Mouse (Mus musculus): ENCODE measurements at regions not wholly inside any gene's neighbourhood (a gene's known extent, or its start where the extent isn't known, plus 50 kb on each side); places are given as distances from the start of the nearest gene placed in this dataset.
A peak's percentile ranks its signal among the peaks of the same experiment; 100 is the strongest.

DNA sequence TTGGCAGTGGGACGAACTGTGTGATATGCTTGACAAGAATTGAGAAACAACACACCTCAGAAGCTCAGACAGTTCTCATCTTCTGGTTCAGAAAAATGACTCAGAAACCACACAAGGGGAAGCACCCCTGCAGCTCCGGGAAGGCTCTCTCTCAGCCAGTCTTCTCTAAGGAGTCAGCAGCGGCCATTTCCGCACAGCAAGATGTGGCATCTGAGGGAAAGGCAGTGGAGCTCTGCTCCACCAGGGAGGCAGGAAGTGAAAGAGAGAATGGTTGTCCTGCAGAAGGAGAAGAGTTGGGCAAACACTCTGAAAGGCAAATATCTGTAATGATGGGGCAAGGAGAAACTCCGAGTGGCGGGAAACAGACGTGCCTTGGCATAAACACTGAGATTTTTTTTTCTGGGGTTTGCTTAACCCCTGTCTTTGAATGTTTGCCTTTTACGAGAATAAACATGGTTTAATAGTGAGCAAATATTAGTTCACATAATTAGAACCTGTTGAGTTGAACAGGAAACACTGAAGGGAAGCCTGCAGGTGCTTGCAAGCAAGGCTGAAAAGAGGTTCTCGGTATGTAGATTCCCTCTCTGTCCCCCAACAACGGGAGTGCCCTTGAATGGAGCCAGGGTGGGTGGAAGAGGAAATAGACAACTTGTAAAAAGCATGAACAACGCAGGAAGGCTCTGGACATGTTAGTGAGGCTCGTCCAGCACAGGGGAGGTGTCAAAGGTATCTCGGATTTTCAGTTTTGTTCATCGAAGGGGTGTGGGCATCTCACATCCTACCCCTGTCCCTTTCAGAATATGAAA is 75.9 kb upstream of the Gm9887 start:
- Histone ChIP-seq H3K4me2 (ENCODE audit: low read depth, low read length) (peak overlapping the region; percentile 46), H3K27ac (ENCODE audit: low read length) (peak overlapping the region; percentile 93), H3K36me3 (ENCODE audit: control insufficient read depth, insufficient read depth, low read length) (no peaks in the 10 kb centered on the region), H3K27me3 (ENCODE audit: control insufficient read depth, insufficient read depth, low read depth, low read length) (no peaks in the 10 kb centered on the region; the same call in 1 of the 2 replicates), H3K9ac (ENCODE audit: low read length) (peak overlapping the region; percentile 29), H3K4me1 (replicated peaks; ENCODE audit: control insufficient read depth, insufficient read depth, low read length) (peaks cover 37% of the 10 kb centered on the region), H3K9me3 (ENCODE audit: control insufficient read depth, low read length) (peaks cover 2% of the 10 kb centered on the region), H3K4me3 (ENCODE audit: low read length) (peak overlapping the region; percentile 33)
- 21% methylated on average over 14 of the region's 14 CpGs for WGBS
- peak; percentile 50 for ATAC-seq (ENCODE audit: low read depth)

- peak; percentile 24; the same call in 1 of the 2 replicates for ATAC-seq (ENCODE audit: low read depth)
- peak overlapping the region; percentile 93 for H3K27ac ChIP-seq (ENCODE audit: low read length)
- peaks cover 2% of the 10 kb centered on the region for H3K9me3 ChIP-seq (ENCODE audit: control insufficient read depth, low read length)
- H3K9ac ChIP-seq (ENCODE audit: low read length) = peak overlapping the region; percentile 29
- peaks cover 37% of the 10 kb centered on the region for H3K4me1 ChIP-seq (replicated peaks; ENCODE audit: control insufficient read depth, insufficient read depth, low read length)
- peak overlapping the region; percentile 46 for H3K4me2 ChIP-seq (ENCODE audit: low read depth, low read length)
- peak overlapping the region; percentile 33 for H3K4me3 ChIP-seq (ENCODE audit: low read length)
- 29% methylated on average over 9 of the region's 9 CpGs for WGBS
- no peaks in the 10 kb centered on the region for H3K36me3 ChIP-seq (ENCODE audit: control insufficient read depth, insufficient read depth, low read length)
- no peaks in the 10 kb centered on the region; the same call in 1 of the 2 replicates for H3K27me3 ChIP-seq (ENCODE audit: control insufficient read depth, insufficient read depth, low read depth, low read length)
Measured at GRCm38 (mm10) chr12:69447322-69447827, 75.1 kb upstream of the Gm9887 start.

GRCm38 (mm10) chr12:69446468-69447321 is 74.4 kb upstream of the Gm9887 start:
- WGBS = 17% methylated on average over 17 of the region's 17 CpGs
- peak overlapping the region; percentile 29 for H3K9ac ChIP-seq (ENCODE audit: low read length)
- H3K36me3 ChIP-seq (ENCODE audit: control insufficient read depth, insufficient read depth, low read length) = no peaks in the 10 kb centered on the region
- ATAC-seq (ENCODE audit: low read depth) = peak; percentile 86
- H3K4me1 ChIP-seq (replicated peaks; ENCODE audit: control insufficient read depth, insufficient read depth, low read length) = peaks cover 37% of the 10 kb centered on the region
- H3K4me2 ChIP-seq (ENCODE audit: low read depth, low read length) = peak overlapping the region; percentile 46
- H3K4me3 ChIP-seq (ENCODE audit: low read length) = peak overlapping the region; percentile 33
- H3K27me3 ChIP-seq (ENCODE audit: control insufficient read depth, insufficient read depth, low read depth, low read length) = no peaks in the 10 kb centered on the region; the same call in 1 of the 2 replicates
- H3K27ac ChIP-seq (ENCODE audit: low read length) = peak overlapping the region; percentile 93
- peaks cover 2% of the 10 kb centered on the region for H3K9me3 ChIP-seq (ENCODE audit: control insufficient read depth, low read length)

- 24% methylated on average over 10 of the region's 10 CpGs for WGBS
- Histone ChIP-seq H3K9ac (ENCODE audit: low read length) (peak overlapping the region; percentile 29), H3K36me3 (ENCODE audit: control insufficient read depth, insufficient read depth, low read length) (no peaks in the 10 kb centered on the region), H3K4me1 (replicated peaks; ENCODE audit: control insufficient read depth, insufficient read depth, low read length) (peaks cover 34% of the 10 kb centered on the region), H3K4me2 (ENCODE audit: low read depth, low read length) (peak overlapping the region; percentile 46), H3K27me3 (ENCODE audit: control insufficient read depth, insufficient read depth, low read depth, low read length) (no peaks in the 10 kb centered on the region; the same call in 1 of the 2 replicates), H3K27ac (ENCODE audit: low read length) (peak overlapping the region; percentile 93), H3K9me3 (ENCODE audit: control insufficient read depth, low read length) (peaks cover 2% of the 10 kb centered on the region), H3K4me3 (ENCODE audit: low read length) (no peak overlapping the region; the same call in 1 of the 2 replicates)
- 0 out of 2 replicates have a peak, but pooled peaks have one; percentile 5 for ATAC-seq (ENCODE audit: low read depth)
Measured at GRCm38 (mm10) chr12:69446085-69446467, 73.8 kb upstream of the Gm9887 start.

- Histone ChIP-seq H3K4me2 (ENCODE audit: low read depth, low read length) (no peak overlapping the region), H3K27me3 (ENCODE audit: control insufficient read depth, insufficient read depth, low read depth, low read length) (no peaks in the 10 kb centered on the region), H3K27ac (ENCODE audit: low read length) (peak overlapping the region; percentile 9; the same call in 1 of the 2 replicates), H3K9me3 (ENCODE audit: control insufficient read depth, low read length) (peaks cover 2% of the 10 kb centered on the region), H3K9ac (ENCODE audit: low read length) (no peak overlapping the region), H3K36me3 (ENCODE audit: control insufficient read depth, insufficient read depth, low read length) (no peaks in the 10 kb centered on the region), H3K4me3 (ENCODE audit: low read length) (no peak overlapping the region), H3K4me1 (replicated peaks; ENCODE audit: control insufficient read depth, insufficient read depth, low read length) (peaks cover 18% of the 10 kb centered on the region)
- 24% methylated on average over 6 of the region's 6 CpGs for WGBS
- ATAC-seq (ENCODE audit: low read depth) = peak; percentile 45
Measured at GRCm38 (mm10) chr12:69442321-69442720, 70.1 kb upstream of the Gm9887 start.

DNA sequence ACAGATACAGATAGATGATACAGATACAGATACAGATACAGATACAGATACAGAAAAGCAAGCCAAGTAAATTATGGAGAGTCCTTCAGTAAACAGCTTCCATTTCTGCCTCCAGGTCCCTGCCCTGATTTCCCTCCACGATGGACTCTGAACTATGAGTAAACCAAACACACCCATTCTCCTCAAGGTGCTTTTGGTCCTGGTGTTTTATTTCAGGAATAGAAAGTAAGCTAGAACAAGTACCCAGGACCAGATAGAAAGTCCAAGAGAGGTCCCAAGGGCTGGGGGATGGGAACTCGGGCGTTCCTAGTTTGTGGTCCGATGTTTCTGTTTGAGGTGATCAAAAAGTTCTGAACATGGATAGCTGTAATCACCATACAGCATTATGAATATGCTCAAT is 69.5 kb upstream of the Gm9887 start:
- ATAC-seq (ENCODE audit: low read depth) = no peak
- Histone ChIP-seq H3K4me1 (replicated peaks; ENCODE audit: control insufficient read depth, insufficient read depth, low read length) (peaks cover 13% of the 10 kb centered on the region), H3K9ac (ENCODE audit: low read length) (no peak overlapping the region), H3K4me2 (ENCODE audit: low read depth, low read length) (no peak overlapping the region), H3K36me3 (ENCODE audit: control insufficient read depth, insufficient read depth, low read length) (no peaks in the 10 kb centered on the region), H3K27ac (ENCODE audit: low read length) (no peak overlapping the region), H3K9me3 (ENCODE audit: control insufficient read depth, low read length) (peaks cover 2% of the 10 kb centered on the region), H3K4me3 (ENCODE audit: low read length) (no peak overlapping the region), H3K27me3 (ENCODE audit: control insufficient read depth, insufficient read depth, low read depth, low read length) (no peaks in the 10 kb centered on the region)
- WGBS = 78% methylated on average over 4 of the region's 4 CpGs

DNA sequence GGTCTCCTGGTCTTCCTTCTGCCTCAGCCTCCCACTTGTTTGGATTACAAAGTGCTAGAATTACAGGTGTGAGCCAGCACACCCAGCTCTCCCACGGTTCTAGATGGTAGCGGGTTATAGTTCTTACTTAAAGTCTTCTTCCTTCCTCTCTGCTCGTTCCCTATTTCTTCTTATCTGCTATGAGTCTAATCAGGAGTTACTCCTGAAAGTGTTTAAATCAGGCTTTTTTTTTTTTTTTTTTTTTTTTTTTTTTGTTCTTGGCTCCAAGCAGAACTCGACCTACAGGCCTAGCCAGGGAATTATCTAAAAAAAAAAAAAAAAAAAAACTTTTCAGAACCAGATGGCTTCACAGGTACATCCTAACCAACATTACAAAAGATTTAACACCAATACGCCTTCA is 66.0 kb upstream of the Gm9887 start:
- no peak overlapping the region for H3K9ac ChIP-seq (ENCODE audit: low read length)
- H3K4me2 ChIP-seq (ENCODE audit: low read depth, low read length) = no peak overlapping the region
- H3K9me3 ChIP-seq (ENCODE audit: control insufficient read depth, low read length) = peaks cover 5% of the 10 kb centered on the region; the same call in 1 of the 2 replicates
- no peak overlapping the region for H3K4me3 ChIP-seq (ENCODE audit: low read length)
- WGBS = 58% methylated on average over 5 of the region's 5 CpGs
- no peak for ATAC-seq (ENCODE audit: low read depth)
- peaks cover 8% of the 10 kb centered on the region for H3K4me1 ChIP-seq (replicated peaks; ENCODE audit: control insufficient read depth, insufficient read depth, low read length)
- H3K27me3 ChIP-seq (ENCODE audit: control insufficient read depth, insufficient read depth, low read depth, low read length) = no peaks in the 10 kb centered on the region
- peak overlapping the region; percentile 72 for H3K27ac ChIP-seq (ENCODE audit: low read length)
- no peaks in the 10 kb centered on the region for H3K36me3 ChIP-seq (ENCODE audit: control insufficient read depth, insufficient read depth, low read length)

DNA sequence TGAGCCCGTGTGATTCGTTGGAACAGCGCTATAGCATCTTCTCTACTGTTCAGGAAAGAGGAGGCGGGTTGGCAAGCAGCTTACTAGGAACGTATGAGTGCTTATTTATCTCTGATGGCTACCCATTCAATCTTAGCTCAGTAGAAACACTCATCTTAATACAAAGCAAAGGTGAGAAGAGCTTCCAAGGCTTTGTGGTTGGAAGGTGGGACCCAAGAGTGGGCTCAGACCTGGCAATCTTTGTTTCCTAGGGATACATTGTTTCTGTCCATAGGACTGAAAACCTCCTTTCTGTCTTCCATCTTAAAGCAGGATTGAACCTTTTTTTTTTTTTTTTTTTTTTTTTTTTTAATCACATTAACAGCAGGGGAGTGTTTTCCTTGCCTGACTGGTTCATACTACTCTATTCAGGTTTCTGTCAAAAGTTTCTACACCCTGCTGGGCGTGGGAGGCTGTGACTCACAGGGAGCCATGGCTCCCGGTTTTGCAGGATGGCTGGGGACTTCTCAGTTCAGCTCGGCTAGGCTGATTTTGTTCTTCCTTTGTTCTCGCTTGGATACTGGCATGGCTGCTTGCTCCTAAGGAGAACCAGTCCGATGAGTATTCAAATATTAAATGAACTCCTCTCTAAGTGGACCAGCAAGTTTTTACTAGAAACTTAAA is 64.7 kb upstream of the Gm9887 start:
- WGBS = 54% methylated on average over 10 of the region's 10 CpGs
- ATAC-seq (ENCODE audit: low read depth) = peak; percentile 59
- H3K4me3 ChIP-seq (ENCODE audit: low read length) = no peak overlapping the region
- H3K27me3 ChIP-seq (ENCODE audit: control insufficient read depth, insufficient read depth, low read depth, low read length) = no peaks in the 10 kb centered on the region
- H3K4me2 ChIP-seq (ENCODE audit: low read depth, low read length) = no peak overlapping the region
- no peak overlapping the region for H3K9ac ChIP-seq (ENCODE audit: low read length)
- H3K27ac ChIP-seq (ENCODE audit: low read length) = peak overlapping the region; percentile 72
- H3K36me3 ChIP-seq (ENCODE audit: control insufficient read depth, insufficient read depth, low read length) = no peaks in the 10 kb centered on the region
- peaks cover 13% of the 10 kb centered on the region for H3K4me1 ChIP-seq (replicated peaks; ENCODE audit: control insufficient read depth, insufficient read depth, low read length)
- H3K9me3 ChIP-seq (ENCODE audit: control insufficient read depth, low read length) = peaks cover 6% of the 10 kb centered on the region; the same call in 1 of the 2 replicates
